Mouse (Mus musculus) thymus, adult 2 months (tissue): ENCODE measurements at regions not wholly inside any gene's neighbourhood (a gene's known extent, or its start where the extent isn't known, plus 50 kb on each side); places are given as distances from the start of the nearest gene placed in this dataset.
"Not testable (repeated sequence)": the region's sequence is repeated elsewhere in the genome, so short reads cannot be mapped to it uniquely, and the experiment has no call there.

Source experiments
- DNase-seq: peaks from one replicate; pipeline ENCODE4 v3.0.0; 2021
- H3K27ac ChIP-seq: fragments of 200-500 bp; 2 replicates; pipeline ENCODE4 v1.5.1; 2012; ENCODE audit warnings: low read length, control low read depth; ENCODE audit not compliant: control insufficient read depth, insufficient read depth
- H3K27me3 ChIP-seq: fragments of 200-500 bp; 2 replicates; pipeline ENCODE4 v1.6.1; 2012; ENCODE audit warnings: mild to moderate bottlenecking, low read length, moderate library complexity, mixed read lengths; ENCODE audit not compliant: control insufficient read depth, insufficient read depth
- H3K36me3 ChIP-seq: fragments of 200-500 bp; 2 replicates; pipeline ENCODE4 v1.6.1; 2012; ENCODE audit warnings: mild to moderate bottlenecking, low read length, moderate library complexity; ENCODE audit not compliant: control insufficient read depth, insufficient read depth
- H3K4me1 ChIP-seq: fragments of 200-500 bp; replicated peaks from 2 replicates; pipeline ENCODE4 v1.6.1; 2012; ENCODE audit warnings: low read length; ENCODE audit not compliant: control insufficient read depth, insufficient read depth
- H3K4me3 ChIP-seq: fragments of 200-500 bp; 2 replicates; pipeline ENCODE4 v1.5.1; 2012; ENCODE audit warnings: mild to moderate bottlenecking, low read length, control low read depth, moderate library complexity; ENCODE audit not compliant: control insufficient read depth, insufficient read depth
- CTCF ChIP-seq: fragments of 200-500 bp; IDR thresholded peaks from 2 replicates; pipeline ENCODE4 v1.5.1; 2012; ENCODE audit warnings: mild to moderate bottlenecking, control low read depth, low read length, moderate library complexity, borderline replicate concordance; ENCODE audit not compliant: control insufficient read depth, poor library complexity, insufficient read depth; ENCODE audit errors: extremely low read depth
- POLR2A ChIP-seq: fragments of 200-500 bp; IDR thresholded peaks from 2 replicates; pipeline ENCODE4 v1.6.1; 2012; ENCODE audit warnings: mild to moderate bottlenecking, low read length, control low read depth, moderate library complexity; ENCODE audit not compliant: control insufficient read depth, poor library complexity, insufficient read depth; ENCODE audit errors: extremely low read depth
- WGBS: fragments of 180-500 bp; shearing (Covaris S2); methylation state at CpG from one replicate; pipeline ENCODE4 v1.1.7; 2018; 5-methylcytosine and 5-hydroxymethylcytosine counted together

GRCm38 (mm10) chr4:3085456-3086448 is 81.4 kb upstream of the Vmn1r2 start:
- no peaks in the 10 kb centered on the region for H3K36me3 ChIP-seq
- no peaks in the 10 kb centered on the region for H3K4me1 ChIP-seq
- DNase-seq, result no peak
- no peak for TF ChIP-seq POLR2A
- TF ChIP-seq CTCF, result no peak
- 58% methylated on average over 6 of the region's 6 CpGs for WGBS
- H3K27ac ChIP-seq, result no peak overlapping the region
- H3K4me3 ChIP-seq, result no peak overlapping the region
- no peaks in the 10 kb centered on the region for H3K27me3 ChIP-seq

DNA sequence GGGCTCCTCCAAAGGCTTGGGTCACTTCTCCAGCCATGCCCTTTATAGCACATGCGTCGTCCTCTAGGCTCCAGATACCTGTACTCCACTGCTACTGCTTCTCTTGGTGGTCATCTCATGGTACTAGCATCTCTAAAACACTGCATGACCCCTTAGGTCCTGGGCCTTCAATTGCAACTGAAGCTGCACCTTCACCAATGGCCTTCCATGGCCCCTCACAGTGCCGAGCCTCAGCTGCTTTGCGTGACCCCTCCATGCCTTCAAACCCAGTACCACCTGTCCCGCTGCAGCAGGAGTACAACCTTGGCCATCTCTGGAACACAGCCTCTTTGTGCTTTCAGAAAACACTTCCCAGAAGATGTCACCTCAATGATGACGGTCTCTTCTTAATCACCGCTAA is 79.5 kb upstream of the Vmn1r2 start:
- DNase-seq, H3K27ac ChIP-seq: not testable (repeated sequence)
- 81% methylated on average over 7 of the region's 7 CpGs for WGBS

DNA sequence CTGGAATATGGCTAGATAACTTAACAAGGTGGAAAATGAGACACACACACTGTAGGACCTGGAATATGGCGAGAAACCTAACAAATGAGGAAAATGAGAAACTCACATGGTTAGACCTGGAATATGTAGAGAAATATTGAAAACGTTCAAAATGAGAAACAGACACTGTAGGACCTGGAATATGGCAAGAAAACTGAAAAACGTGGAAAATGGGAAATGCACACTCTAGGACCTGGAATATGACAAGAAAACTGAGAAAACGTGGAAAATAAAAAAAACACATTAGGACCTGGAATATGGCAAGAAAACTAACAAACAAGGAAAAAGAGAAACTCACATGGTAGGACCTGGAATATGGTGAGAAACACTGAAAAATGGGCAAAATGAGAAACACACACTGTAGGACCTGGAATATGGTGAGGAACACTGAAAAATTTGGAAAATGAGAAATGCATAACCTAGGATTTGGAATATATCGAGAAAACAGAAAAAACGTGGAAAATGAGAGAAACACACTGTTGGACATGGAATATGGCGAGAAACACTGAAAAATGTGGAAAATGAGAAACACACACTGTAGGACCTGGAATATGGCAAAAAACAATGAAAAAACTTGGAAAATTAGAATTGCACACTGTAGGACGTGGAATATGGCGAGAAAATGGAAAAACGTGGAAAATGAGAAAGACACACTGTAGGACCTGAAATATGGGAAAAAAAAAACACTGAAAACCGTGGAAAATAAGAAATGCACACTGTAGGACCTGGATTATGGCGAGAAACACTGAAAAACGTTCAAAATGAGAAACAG is 77.3 kb upstream of the Vmn1r2 start:
- H3K27ac ChIP-seq, result no peak overlapping the region
- WGBS, result 66% methylated on average over 13 of the region's 13 CpGs
- no peak for DNase-seq
- TF ChIP-seq POLR2A, result no peak
- TF ChIP-seq CTCF, result no peak
- no peaks in the 10 kb centered on the region for H3K4me1 ChIP-seq
- no peaks in the 10 kb centered on the region for H3K36me3 ChIP-seq
- no peak overlapping the region for H3K4me3 ChIP-seq
- H3K27me3 ChIP-seq, result no peaks in the 10 kb centered on the region

More for the DNA sequence above, 79.5 kb upstream of the Vmn1r2 start:
- not testable (repeated sequence) for H3K4me3 ChIP-seq, H3K27me3 ChIP-seq, H3K4me1 ChIP-seq, H3K36me3 ChIP-seq

DNA sequence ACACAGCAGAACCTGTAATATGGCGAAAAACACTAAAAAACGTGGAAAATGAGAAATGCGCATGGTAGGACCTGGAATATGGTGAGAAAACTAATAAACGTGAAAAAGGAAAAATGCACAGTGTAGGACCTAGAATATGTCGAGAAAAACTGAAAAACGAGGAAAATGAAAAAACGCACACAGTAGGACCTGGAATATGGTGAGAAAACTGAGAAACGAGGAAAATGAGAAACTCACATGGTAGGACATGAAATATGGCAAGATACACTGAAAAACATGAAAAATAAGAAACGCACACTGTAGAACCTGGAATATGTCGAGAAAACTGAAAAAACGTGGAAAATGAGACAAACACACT is 76.8 kb upstream of the Vmn1r2 start:
- no peak for TF ChIP-seq POLR2A
- TF ChIP-seq CTCF, result no peak
- no peak for DNase-seq
- WGBS, result 73% methylated on average over 11 of the region's 11 CpGs

DNA sequence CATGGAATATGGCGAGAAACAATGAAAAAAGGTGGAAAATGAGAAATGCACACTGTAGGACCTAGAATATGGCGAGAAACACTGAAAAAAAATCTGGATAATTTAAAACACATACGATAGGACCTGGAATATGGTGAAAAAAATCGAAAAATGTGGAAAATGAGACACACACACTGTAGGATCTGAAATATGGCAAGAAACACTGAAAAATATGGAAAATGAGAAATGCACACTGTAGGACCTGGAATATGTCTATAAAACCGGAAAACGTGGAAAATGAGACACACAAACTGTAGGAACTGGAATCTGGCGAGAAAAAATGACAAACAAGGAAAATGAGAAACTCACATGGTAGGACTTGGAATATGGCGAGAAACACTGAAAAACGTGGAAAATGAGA is 76.4 kb upstream of the Vmn1r2 start:
- WGBS, result 75% methylated on average over 9 of the region's 9 CpGs

More for the DNA sequence above, 76.8 kb upstream of the Vmn1r2 start:
- Histone ChIP-seq H3K36me3 (no peaks in the 10 kb centered on the region), H3K4me3 (no peak overlapping the region), H3K27ac (no peak overlapping the region), H3K4me1 (no peaks in the 10 kb centered on the region), H3K27me3 (no peaks in the 10 kb centered on the region)

More for the DNA sequence above, 76.4 kb upstream of the Vmn1r2 start:
- Histone ChIP-seq H3K4me3 (no peak overlapping the region), H3K27ac (no peak overlapping the region), H3K27me3 (no peaks in the 10 kb centered on the region), H3K36me3 (no peaks in the 10 kb centered on the region), H3K4me1 (no peaks in the 10 kb centered on the region)
- TF ChIP-seq CTCF (no peak), POLR2A (no peak)
- DNase-seq, result no peak
